In the genomic region with DNA sequence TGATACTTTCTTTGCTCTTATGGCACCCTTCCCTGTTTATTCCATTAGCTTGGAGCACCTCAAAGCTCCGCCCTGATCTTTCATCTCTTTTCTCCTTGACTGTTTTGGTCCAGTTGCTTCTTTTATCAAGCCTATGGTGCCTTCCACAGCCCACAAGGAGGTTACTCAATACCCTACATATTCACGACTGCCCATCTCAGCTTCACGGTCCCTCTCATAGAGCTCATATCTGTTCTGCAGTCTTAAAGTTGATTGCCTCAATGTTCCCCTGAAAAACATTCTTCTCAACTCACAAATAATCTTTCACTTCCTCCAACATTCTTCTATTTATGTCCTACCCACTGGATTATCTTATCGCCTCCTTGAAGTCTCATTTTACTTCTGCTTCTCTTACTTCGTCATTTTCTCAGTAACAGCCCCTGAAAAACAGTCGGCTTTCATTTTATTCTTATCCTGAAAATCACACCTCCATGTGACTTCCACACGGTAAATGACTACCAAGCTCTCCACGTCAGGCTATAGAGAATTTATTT, we compare ENCODE assay signal across 23 mouse cellular contexts.
"Had no signal": no experiment of that assay in that cellular context is flagged by ENCODE, and none has a peak within 500 bp of the region (broad histone marks: within the 10 kb centered on the region; RNA-seq: fewer than 3 reads in every experiment).

No protein-coding gene starts in this region.

- H3K9ac ChIP-seq: limb, embryonic 12.5 days; limb, embryonic 15.5 days; liver, embryonic 14.5 days; liver, postnatal 0 days; lung, embryonic 14.5 days; midbrain, embryonic 12.5 days; midbrain, embryonic 15.5 days; neural tube, embryonic 13.5 days had no signal

- H3K4me3 ChIP-seq: left cerebral cortex, adult 2 months; limb, embryonic 12.5 days; limb, embryonic 15.5 days; midbrain, embryonic 12.5 days; midbrain, embryonic 15.5 days; myocyte; neural tube, embryonic 13.5 days had no signal

- H3K27ac ChIP-seq: kidney, postnatal 0 days; left cerebral cortex, adult 2 months; limb, embryonic 12.5 days; limb, embryonic 15.5 days; liver, embryonic 14.5 days; midbrain, embryonic 12.5 days; midbrain, embryonic 15.5 days; neural tube, embryonic 13.5 days had no signal

- DNase-seq: kidney, adult 18-20 months; kidney, adult 9 months; kidney, postnatal 25 days; layer of hippocampus, postnatal 36 days; left cerebral cortex, postnatal 4 days; liver, postnatal 0 days; lung, embryonic 14.5 days; right cerebral cortex, postnatal 25 days; spleen, adult 18-20 months; thymus, adult 2 months; thymus, postnatal 14 days had no signal

- H3K4me2 ChIP-seq: limb, embryonic 12.5 days; limb, embryonic 15.5 days; liver, embryonic 11.5 days; lung, embryonic 14.5 days; midbrain, embryonic 12.5 days; midbrain, embryonic 15.5 days; neural tube, embryonic 13.5 days had no signal

- H3K36me3 ChIP-seq: limb, embryonic 12.5 days; limb, embryonic 15.5 days; midbrain, embryonic 12.5 days; midbrain, embryonic 15.5 days; neural tube, embryonic 13.5 days had no signal

- H3K27me3 ChIP-seq: limb, embryonic 12.5 days; limb, embryonic 15.5 days; midbrain, embryonic 12.5 days; midbrain, embryonic 15.5 days; neural tube, embryonic 13.5 days had no signal

- ATAC-seq: intestine, embryonic 16.5 days; liver, postnatal 0 days; lung, postnatal 0 days; midbrain, embryonic 15.5 days had no signal

- H3K4me1 ChIP-seq: limb, embryonic 12.5 days; limb, embryonic 15.5 days; midbrain, embryonic 12.5 days; midbrain, embryonic 15.5 days; neural tube, embryonic 13.5 days had no signal

- H3K9me3 ChIP-seq: limb, embryonic 12.5 days; limb, embryonic 15.5 days; midbrain, embryonic 12.5 days; midbrain, embryonic 15.5 days; neural tube, embryonic 13.5 days had no signal
